Mouse (Mus musculus) layer of hippocampus, adult 18-20 months (tissue): ENCODE data around the gene Rnf141. TPM values are rescaled to one million over a fixed set of nuclear protein-coding genes. Genes with fewer than 3 reads are reported as not detected.

Source experiments
- DNase-seq, 2 experiments: peaks; one replicate each; pipeline ENCODE4 v3.0.0; 2022; ENCODE audit warnings: low spot score in 2 of 2
- total RNA-seq, 2 experiments: library from RNA; stranded (reverse); gene quantifications; 2 replicates each; pipeline ENCODE4 v1.2.3; 2021

The Rnf141 gene
- total RNA-seq, 2 experiments from 2014 or later = 79.8 to 82.2 TPM

DNA sequence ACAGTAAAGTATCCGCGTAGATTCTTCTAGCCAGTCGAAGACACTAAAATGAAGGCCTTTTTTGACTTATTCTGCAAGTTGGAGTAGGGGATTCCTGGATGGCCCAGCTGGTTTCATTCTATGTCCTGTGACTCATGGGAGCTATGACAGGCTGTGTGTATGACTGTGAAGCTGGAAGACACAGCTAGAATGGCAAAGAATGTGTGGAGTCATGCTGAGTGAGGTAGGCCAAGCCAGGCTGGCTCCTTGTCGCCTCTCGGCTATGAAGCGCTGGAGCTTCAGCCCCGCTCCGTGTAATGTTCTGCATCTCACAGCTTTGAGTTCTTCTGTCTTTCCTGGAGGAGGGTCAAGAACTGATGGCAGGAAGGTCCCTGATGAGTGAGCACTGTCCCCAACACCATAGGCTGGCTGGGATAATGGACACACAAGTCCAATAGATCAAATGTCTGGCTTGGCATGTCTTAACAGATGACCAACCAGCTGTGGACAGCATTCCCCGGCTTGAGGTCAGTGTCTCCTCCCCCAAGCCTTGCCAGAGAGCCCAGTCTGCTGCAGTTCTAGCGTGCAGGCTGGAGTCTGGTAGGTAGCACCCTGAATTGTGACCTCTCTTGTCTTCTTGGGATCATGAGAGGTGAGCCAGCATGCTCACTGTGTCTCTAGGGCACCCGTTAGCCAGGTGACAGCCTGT lies 46.4 kb downstream of the Rnf141 start:
- DNase-seq = no peak

DNA sequence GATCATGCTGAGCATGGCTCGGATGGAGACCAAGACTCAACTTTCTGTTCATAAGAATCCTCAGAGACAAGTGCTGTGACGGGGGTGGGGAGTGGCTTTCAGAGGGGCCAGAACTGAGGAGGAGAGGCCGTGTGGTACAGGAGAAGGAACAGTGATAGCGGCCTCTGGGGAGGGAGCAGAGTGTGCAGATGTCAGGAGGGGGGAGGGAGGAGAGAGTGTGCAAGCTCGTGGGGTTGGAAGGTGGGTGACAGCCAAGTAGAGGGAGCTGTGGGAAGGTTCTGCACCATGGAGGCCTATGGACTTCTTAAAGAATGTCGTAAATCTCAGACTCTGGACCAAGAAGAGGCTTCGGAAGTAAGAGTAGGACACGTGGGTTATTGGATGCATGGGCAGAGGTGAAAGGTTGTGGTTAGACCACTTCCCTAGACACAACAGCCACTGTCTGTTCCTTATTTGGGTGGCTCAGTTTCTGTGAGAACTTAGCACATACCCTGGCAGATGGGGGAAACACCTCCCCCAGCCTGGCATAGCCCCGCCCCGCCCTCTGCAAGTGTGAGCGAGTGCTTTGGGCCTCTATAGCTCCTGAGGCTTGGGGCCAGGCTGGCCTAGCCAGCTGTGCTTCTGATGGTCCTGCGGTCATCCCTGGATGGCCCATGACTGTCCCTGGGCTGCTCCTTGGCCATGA lies 47.7 kb downstream of the Rnf141 start:
- DNase-seq = peak in 1 of 2 experiments; percentile 35

DNA sequence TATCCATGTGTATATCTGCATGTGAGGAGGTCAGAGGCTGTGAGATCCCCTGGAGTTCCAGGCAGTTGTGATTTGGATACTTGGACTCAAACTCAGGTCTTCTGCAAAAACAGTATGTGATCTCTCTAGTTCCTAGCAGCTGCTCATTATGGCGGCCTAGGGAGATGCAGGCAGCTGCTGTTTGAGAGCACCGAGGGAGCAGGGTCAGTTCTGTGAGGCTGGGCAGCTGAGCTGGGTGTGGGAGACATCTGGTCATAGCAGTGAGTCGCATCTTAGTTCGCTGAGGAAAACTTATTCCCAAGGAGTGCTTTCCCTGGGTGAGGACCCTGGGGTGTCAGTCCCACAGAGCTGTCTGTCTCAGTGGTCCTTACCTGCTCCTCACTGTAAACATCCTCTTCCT lies 49.5 kb downstream of the Rnf141 start:
- no peak for DNase-seq

DNA sequence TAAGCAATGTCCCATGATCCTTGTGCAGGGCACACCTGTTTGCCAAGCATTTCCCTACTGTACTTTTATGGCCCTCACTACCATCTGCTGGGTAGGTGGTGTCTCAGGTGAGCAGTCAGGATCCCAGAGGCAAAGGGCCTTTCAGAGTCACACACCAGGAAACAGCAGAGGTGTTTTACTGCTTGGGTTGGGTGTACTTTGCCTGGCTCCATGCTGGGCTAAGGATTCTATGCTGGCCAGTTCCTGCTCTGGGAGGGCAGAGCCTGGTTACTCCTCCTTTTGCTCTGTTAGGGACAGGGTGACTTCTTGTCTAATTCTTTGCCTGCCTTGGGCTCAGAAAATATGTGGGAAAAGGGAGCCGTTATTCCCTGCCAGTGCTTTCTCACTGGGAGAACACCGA lies 51.4 kb downstream of the Rnf141 start:
- DNase-seq = no peak

DNA sequence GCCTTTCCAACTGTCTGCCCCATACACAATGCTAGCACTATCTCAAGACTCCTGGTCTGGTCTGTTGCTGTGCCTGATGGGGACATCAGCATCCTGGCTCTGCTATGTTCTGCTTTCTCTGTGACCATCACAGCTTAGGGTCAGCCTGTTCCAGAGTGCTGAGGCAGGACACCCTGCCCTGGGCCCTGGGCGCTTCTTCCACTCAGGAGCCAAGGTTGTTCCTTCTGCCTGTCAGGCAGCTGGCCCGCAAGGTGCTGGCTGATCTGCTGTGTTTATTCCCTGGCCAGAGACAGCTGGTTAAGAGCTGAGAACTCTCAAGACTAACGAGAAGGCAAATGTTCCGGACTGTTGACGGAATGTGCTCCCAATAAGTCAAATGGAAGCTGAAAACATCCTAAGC lies 52.1 kb downstream of the Rnf141 start:
- no peak for DNase-seq

DNA sequence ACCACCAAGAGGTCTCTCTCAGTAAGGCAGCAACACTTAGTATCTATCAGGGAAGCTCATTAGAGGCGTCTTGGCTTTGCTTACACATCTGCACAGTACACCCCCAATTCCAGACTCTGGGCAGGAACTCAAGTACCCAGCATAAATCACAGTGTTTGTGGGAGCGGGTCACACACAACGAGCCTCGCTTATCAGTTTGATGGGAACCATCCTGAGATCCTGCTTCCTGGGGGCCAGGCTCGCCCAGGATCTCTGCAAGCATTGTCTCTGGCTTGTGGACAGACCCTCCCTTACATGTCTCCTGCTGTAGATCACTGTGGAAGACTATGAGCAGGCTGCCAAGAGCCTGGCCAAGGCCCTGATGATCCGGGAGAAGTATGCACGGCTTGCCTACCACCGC lies 53.4 kb downstream of the Rnf141 start:
- no peak for DNase-seq

DNA sequence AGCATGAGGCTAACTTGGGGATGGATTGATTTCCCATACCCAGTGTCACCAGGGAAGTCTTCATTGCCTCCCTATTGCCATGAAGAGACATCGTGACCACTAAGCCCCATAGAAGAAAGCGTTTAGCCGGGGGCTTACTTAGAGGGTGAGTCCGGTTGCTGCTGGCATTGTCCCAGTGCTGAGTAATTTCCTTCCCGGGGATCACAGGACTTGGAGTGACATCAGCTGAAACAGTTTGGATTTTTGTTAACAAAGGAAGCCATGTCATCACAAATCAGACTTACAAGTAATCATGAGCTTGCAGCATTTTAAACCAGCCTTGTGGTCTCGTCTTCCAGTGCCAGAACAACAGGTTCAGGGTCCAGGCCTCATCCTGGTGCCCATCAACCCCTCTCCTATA lies 56.9 kb downstream of the Rnf141 start:
- DNase-seq = no peak

DNA sequence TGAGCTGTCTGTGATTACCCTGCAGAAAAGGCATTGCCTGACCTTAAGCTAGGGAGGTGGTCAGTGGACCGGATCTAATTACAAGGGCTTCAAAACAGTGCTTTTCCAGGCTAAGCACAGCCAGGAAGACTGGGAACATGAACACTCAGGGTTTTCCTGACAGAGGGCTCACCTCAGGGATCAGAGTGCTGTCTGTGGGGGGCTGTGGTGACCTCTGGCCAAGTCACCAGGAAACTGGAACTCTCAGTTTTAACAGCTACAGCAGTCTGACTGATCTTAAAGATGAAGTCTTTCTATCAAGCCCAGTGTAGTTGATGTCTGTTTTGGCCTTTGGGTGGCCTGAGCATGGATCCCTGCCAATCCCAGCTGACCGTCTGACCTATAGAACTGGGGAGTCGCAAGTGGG lies 58.5 kb downstream of the Rnf141 start:
- no peak for DNase-seq

DNA sequence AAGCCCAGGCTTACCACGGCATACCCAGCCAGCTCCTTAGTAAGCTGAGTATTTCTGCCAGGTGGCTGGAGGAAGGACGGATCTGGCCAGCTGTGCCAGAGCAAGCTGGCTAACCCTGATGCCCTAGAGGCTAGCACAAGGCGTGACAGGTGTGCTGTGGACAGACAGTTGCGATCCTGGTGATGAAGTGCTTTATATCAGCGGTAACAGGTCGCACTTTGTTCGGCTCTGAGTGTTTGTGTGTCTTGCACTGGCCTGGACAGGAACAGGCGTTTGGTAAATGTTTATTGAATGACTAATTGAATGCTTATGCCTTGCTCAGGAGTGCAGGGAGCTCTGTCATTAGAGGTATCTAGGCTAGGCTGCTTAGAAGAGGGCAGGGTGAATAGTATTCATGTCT lies 59.3 kb downstream of the Rnf141 start:
- DNase-seq = no peak

DNA sequence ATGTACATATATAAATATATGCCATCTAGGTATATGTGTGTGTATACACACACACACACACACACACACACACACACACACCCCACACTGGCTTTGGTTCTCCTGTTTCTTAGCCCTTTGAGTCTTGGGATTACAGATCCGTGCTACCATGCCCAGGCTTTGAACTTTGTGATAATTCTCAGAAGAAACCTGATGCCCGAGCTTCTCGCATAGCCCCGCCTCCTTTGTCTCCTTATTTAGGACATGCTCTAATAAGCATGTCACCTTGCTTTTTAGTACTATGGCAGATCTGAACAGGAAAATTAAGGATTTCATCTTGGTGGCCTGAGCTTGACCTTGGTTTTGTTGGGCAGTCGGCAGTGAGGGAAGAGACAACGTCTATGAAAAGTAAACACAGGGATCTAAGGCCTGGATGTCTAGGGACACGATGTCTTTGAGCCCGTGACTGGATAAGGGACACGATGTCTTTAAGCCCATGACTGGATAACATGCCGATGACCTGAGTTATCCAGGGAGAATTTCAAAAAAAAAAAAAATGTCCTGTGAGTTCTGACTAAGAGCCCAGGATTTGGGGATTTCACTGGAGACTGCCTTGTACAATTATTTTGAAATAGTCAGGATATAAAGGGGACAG lies 61.3 kb downstream of the Rnf141 start:
- no peak for DNase-seq

DNA sequence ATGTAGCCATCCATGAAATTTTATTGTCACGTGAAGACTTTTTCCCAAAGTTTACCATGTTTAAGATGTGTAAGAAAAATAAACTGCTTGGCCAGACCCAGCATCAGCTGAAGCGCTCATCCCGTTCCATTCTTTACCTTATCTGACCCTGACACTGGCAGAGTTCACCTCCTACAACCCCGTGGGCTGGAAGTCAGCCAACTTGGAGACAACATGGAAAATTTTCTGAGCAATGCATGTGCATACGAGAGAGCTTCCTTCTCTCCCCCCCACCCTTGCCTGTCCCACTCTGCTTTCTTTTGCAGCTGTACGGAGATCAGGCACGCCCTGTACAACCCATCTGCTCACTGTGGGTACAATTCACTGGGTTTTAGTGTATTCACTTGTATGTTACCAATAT lies 62.1 kb downstream of the Rnf141 start:
- no peak for DNase-seq

DNA sequence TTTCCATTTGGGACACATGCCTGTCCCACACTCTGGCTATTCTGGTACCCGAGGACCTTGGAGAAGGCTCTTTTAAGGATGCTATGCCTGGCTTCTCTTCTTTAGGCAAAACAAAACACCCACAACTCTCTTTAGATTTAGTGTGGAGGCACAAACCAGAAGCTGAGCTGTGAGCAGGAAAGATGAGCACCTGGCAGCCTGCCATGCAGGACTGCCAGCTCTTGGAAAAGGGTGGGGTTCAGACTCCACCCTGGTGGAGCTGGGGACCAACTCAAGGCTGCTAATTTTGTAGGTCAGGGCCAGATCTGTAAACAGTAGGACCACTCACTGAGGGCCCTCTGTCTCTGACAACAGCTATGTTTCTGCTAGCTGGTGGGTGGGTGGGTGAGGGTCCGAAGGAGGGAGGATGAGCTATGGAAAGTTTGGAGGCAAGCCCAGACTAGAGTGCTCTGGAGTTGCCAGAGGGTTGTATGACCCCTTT lies 63.0 kb downstream of the Rnf141 start:
- DNase-seq = no peak

DNA sequence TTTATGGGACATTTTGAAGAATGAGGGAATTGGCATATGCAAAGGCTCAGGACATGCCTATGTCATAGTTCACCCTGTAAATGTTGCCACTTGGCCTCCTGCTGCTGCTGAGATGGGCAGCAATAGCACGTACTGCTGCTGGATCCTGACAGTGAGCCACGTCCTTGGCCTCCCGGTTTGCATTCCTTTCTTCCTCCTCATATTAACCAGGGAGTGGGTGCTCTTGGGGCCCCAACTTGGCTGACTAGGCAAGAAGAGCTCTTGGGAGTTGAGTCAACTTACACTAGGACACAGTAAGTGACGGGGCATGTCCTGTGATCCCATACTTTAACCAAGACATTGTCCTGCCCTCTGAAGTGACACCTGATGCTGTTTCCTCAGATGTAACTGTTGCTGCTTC lies 63.7 kb downstream of the Rnf141 start:
- no peak for DNase-seq

DNA sequence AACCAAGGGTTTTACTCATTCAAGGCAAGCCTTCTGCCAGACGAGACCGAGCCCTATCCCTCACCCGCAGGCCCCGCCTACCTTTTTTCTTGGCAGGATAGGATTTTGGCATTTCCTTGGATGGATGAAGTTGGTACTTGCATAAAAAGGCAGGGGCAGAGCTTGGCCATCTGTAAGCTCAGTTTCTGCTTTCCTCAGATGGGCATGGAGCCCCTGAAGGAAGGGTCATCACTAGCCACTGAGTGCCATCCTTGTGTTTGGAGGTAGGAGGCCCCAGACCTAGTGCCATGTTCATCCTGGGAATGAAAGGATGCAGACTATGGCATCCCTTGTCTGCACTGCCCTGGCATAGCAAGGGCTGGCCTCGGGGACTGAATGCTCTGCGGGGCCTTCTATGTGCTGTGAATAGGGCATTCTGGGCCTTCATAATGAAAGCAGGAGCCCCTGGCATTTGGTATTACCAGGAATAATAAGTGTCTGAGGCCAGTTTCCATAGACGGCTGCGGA lies 64.6 kb downstream of the Rnf141 start:
- peak; percentile 33 to 59 for DNase-seq

DNA sequence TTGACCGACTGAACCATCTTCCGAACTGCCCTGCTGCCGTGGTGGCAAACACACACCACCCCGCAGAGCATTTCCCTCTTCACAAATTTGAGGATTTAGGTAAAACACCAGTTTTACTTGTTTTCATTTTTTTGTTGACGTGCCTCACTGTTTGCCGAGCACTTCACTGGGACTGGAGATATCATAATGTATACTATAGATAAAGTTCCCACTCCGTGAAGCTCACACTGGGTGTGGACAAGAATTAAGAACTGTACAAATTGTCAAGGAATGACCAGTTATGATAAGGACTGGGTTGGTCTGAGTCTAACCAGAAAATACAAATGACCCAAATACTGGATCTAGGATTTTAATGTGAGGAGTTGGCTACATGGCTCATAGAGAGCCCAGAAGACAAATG lies 65.3 kb downstream of the Rnf141 start:
- no peak for DNase-seq

DNA sequence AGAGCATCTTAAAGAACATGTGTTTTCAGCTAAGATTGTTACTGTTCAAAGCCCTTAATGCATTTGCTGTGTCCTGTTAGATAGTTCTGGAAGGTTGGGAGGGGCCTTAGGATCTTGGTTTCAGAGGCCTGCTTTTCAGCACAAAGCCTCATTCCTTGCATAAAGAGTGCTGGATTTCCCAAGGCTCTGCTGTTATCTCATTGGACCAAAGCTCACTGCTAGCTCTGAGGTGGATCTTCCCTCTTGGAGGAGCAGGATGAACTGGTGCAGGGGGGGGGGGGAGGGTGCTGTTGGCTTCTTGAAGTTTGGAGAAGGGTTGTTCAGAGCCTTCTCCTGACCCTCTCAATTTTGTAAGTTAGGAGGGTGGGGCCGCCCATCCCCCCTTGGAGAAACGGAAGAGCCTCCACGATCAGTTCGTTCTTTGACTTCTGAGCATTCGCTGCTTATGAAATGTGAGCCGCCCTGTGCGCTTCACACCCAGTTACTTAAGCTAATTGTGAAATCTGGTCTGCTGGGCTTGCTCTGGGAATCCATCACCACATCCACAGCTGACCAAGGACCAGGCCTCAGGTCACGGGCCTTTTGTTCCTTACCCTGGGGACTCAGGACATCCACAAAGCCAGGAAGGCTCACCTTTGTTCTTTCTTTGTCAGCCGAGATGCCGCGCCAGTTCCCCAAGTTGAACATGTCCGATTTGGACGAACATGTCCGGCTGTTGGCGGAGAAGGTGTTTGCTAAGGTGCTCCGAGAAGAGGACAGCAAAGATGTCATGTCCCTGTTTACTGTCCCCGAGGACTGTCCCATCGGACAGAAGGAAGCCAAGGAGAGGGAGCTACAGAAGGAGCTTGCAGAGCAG lies 66.9 kb downstream of the Rnf141 start:
- no peak for DNase-seq

DNA sequence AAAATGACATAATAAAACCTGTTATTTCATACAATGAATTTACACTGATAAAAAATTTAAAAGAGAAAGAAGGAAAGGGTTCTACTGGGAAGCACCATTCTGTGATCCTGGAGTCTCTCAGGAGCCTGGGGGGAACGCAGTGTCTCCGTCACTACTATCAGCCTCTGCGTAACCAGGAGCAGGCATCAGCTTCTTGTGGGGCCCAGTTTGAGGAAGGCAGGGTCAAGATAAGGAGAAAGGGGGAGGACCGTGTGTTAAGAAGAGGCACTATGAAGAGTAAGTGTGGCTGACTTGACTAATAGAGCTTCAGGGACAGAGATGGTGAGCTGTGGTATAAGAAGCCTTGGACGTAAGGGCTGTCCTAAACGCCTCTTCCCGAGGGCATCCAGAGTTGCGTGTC lies 69.6 kb downstream of the Rnf141 start:
- DNase-seq = no peak

DNA sequence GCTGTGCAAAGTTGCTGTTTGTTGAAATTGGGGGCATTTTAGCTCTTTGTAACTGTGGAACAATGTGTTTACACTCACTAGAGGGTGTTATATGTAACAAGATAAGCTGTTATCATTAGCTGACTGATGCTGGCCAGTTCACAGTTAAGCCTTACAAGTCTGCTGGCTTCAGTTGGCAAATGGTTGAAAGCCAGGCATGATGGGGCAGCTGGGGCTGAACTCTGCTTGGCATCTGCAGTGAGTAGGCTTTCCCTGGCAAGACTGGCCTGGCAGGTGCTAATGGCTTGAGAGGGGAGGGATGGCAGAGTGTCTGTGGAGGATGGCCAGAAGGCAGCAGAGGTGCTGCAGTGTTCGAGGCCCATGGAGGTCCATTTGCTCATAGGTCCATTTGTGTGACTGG lies 70.2 kb downstream of the Rnf141 start:
- DNase-seq = peak in 1 of 2 experiments; percentile 45

DNA sequence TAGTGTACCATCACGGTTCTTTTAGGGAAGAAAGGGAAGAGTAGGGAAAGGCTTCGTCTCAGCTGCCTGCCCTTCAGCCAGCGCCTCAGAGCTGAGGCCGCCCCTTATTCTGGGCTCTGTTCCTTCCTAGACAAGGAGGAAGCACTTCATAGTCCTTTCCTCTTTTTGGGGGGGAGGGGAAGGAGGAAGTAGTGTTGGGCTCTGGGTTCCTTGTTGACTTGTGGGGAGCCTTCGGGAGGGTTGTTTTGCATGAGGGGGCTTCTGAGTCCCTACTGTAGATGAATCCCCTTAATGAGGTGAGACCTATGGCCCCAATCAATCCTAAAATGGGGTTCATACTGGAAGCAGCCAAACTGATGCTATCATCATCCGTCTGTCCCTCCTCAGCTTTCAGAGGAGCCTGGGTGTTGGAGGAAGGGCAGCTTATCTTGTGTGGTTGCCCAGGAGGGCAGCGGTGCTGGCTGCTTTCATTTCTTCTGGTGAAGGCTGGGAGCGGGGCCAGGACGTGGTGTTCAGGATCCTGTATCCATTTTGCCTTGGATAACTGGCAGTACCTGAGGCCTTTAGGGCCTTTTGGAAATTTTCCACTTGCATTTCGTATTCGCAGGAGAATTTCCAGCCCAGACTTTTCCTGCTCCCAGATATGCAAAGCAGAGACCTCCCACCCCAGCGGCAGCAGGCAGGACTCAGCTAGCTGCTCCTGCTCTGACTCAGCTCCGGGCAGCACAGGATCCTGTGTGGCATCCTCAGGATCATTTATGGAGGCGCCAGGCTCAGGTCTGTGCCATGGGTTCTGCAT lies 70.9 kb downstream of the Rnf141 start:
- DNase-seq = peak in 1 of 2 experiments; percentile 65

DNA sequence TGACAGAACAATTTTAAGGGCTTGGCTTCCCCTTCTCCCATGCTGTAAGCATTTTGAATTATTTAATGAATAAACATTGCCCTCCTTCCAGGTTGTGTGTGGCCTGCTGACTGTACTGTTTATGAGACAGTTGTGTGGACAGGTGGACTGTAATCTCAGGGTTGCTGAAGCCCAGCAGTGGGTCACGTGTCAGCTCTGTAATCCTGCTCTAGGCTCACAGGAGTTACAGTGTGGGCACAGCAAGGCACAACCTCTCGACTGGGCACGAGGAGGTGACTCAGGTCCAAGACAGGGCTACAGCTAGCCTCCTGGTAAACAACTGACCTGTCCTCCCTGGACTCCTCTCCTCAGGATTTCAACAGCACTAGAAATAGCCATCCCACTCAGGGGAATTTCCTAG lies 71.9 kb downstream of the Rnf141 start:
- DNase-seq = no peak

DNA sequence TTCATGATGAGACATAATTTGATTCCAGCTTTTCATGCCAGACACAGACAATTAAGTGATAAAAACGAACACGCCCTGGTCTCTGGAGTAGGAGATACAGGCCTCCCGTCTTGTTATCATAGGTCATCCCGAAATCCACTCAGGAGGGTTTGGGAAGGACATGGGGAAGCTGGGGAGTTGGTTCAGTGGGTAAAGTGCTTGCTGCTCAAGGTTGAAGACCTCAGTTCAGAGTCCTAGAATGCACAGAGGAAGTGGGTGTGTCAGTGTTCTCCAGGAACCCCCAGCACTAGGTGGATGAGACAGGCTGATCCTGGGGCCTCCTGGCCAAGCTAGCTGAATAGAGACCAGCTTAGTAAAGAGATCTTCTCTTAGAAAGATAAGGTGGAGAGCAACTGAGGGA lies 73.3 kb downstream of the Rnf141 start:
- DNase-seq = no peak
